Mouse (Mus musculus): ENCODE results near the gene Enkd1.

Gene Enkd1

GRCm38 (mm10) chr8:105700966-105701824, 6.8 kb downstream of the Enkd1 start, which contains the start of the genes Acd and Pard6a:
Gene Acd, minus strand, starts transcription at chr8:105701102.
Gene Pard6a, plus strand, starts transcription at chr8:105701148.
- peak; percentile 93 to 95 for DNase-seq

DNA sequence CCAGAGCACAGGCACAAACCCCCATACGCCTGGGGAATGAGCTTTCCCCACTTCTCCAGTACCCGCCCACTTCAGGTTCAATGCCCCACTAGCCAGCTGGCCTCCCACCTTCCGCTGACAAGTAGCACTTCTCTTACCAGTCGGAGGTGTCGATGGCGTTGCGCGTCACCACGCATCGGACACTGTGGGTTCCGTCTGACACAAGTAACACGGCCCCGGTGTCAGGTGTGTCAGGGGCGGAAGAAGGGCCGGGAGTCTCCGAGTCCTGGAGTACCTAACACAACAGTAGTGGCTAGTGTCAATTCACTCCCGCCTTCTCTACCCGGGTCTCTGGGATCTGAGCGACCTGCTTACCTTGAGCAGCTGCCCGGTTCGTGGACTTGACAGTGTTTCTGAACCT, 7.4 kb downstream of the Enkd1 start:
- DNase-seq = peak; percentile 66 to 76

DNA sequence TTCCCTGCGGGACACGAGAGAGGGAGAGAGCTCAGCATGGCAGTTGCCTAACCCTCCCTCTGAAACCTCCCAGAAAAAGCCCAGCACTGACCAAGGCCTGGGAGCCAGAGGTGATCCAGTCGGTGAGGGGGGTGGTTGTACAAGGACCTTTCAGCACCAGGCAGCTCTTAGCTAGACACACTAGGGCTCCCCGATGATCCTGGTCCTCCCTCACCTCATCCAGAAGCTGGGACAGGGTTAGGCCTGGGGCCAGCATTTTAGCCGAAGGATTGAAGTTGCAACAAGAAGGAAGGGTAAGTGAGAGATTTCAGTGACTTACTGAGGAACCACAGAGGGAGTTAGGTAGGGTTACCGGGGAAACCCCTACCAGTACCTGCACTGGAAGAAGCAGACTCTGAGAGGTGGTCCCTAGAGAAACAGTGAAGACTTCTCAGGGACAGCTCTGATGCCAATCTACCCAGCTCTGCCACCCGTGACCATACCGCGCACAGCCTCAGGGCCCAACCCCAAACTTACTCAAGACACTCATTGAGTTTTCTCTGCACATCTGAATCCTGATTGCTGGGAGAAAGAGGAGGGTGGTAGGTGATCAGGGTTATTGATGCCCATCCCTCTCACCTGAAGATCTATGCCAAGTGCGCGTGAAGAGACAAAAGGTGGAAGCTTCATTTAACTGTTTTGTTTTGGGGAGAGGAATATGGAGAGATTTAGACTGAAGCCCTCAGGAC, 8.4 kb downstream of the Enkd1 start:
- DNase-seq = no peak

- no peak for DNase-seq
These were observed 9.3 kb downstream of the Enkd1 start for GRCm38 (mm10) chr8:105698734-105699133.

- no peak for DNase-seq
These were observed 10.7 kb downstream of the Enkd1 start for GRCm38 (mm10) chr8:105697196-105697780.

DNA sequence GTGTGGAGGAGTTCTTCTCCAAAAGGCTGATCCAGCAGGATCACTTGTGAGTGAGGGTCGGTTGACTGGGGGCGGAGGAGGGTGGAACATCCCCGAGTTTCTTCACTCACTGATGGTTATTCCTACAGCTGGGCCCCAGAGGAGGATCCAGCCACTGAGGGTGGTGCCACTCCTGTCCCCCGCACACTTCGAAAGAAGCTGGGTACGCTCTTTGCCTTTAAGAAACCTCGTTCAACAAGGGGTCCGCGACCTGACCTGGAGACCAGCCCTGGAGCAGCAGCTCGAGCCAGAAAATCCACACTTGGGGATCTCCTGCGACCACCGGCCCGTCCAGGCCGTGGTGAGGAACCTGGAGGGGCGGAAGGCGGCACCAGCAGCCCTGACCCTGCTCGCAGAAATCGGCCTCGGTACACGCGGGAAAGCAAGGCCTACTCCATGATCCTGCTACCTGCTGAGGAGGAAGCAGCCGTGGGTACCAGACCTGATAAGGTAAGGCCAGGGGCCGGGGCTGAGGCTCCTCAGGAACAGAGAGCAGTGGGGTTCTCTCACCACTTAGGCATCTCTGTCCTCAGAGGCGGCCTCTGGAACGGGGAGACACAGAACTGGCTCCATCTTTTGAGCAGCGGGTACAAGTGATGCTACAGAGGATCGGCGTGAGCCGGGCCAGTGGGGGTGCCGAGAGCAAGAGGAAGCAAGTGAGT, 12.8 kb downstream of the Enkd1 start:
- DNase-seq = no peak

- no peak for DNase-seq
These were observed 13.8 kb downstream of the Enkd1 start for GRCm38 (mm10) chr8:105694051-105694799.

GRCm38 (mm10) chr8:105693648-105694047, 14.4 kb downstream of the Enkd1 start:
- peak; percentile 40 to 50 for DNase-seq

DNA sequence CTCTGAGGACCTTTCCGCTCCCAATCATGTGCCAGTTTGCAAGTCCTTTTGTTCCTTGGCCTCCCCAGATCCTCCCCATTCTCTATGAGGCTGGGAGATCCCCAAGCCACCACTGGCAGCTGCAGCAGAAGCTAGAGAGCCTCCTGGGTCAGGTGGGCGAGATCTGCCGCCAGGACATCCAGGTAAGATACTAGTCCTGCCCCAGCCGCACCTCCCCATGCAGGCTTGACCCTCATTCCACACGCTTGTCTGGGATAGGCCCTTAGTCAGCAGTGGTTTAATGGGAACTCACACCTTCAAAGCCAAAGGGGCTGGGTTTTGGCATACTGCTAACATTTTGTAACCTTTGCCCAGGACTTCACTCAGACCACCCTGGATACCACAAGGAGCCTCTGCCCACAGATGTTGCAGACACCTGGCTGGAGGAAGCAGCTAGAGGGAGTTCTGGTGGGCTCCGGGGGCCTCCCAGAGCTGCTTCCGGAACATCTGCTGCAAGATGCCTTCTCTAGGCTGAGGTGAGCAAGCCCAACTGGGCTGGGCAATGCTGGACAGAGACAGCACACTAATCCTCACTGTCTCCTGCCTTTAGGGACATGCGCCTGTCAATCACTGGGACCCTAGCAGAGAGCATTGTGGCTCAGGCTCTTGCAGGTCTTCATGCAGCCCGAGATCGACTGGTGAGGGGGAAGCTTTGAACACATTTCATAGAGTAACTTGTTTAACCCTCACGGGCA, 15.4 kb downstream of the Enkd1 start:
- no peak for DNase-seq

- no peak for DNase-seq
These were observed 17.0 kb downstream of the Enkd1 start for GRCm38 (mm10) chr8:105690978-105691377.

DNA sequence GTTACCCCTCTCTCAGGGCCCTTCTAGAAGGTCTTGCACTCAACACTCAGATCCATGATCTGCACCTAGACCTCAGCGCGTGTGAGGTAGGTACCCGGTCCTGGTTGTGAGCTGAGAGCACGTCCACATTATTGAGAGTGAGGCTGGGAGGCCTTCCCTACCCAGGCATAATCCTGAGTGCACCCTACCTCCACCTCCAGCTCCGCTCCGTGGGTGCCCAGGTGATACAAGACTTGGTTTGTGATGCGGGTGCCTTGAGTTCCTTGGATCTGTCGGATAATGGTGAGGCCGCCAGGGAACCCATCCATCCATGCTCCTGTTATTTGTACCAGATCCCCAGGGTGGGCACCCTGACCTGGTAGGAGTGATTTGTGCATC, 18.0 kb downstream of the Enkd1 start:
- no peak for DNase-seq

- DNase-seq = no peak
These were observed 18.6 kb downstream of the Enkd1 start for GRCm38 (mm10) chr8:105689256-105689982.

GRCm38 (mm10) chr8:105688242-105688752, 19.7 kb downstream of the Enkd1 start:
- no peak for DNase-seq

DNA sequence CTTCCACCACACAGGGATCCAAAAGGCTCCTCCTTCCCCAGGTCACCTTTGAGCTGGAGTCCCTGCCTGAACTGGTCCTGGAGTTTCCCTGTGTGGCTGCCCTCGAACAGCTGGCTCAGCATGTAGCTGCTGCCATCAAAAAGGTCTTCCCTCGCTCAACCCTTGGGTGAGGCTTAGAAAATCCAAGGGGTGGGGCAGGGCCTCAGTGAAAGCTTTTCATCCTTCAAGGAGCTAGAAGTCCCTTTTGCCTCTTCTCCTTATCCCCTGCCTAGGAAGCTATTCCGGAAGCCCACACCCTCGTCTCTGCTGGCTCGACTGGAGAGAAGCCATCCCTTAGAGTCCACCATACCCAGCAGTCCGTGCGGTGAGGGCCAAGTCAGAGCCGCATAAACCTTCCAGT, 20.5 kb downstream of the Enkd1 start:
- DNase-seq = no peak

GRCm38 (mm10) chr8:105686551-105686950, 21.5 kb downstream of the Enkd1 start:
- no peak for DNase-seq

DNA sequence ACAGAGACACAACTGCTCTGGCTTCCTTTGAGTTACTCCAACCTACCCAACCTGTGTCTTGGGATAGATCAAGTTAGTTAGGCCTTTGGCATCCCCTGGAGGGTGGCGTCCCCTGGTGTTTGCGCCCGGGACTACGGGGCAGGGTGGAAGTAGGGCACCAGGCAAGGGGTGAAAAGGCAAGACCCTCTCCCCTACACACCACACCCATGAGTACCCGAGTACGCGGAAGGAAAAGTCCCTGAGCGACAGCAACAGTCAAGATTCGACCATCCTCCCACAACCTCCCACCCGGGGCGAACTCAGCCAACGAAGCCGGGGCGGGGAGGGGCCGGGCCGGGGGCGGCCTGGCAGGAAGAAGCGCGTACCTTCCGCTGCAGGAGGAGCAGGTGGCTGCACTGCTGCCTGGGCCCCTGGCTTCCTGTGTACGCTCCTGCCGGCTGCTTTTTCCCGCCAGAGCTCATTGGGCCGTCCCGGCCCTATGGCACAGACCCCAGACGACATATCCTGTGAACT, 22.2 kb downstream of the Enkd1 start, which contains the start of gene Carmil2:
TSS of gene Carmil2 (plus strand) at position 479 of the 513 bp plus-strand sequence.
- peak; percentile 64 to 69 for DNase-seq

DNA sequence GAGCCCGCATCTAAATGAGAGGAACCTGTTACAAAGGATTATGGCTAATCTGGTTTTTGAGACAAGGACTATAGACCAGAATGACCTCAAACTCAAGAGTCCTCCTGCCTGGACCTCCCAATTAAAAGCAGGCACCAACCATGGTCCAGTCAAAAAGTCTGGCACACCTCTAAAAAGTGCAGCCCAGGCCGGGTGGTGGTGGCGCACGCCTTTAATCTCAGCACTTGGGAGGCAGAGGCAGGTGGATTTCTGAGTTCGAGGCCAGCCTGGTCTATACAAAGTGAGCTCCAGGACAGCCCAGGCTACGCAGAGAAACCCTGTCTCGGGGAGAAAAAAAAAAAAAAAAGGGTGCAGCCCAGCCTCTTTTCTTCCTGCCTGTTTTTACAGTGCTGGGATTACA, 22.7 kb downstream of the Enkd1 start:
- no peak for DNase-seq

DNA sequence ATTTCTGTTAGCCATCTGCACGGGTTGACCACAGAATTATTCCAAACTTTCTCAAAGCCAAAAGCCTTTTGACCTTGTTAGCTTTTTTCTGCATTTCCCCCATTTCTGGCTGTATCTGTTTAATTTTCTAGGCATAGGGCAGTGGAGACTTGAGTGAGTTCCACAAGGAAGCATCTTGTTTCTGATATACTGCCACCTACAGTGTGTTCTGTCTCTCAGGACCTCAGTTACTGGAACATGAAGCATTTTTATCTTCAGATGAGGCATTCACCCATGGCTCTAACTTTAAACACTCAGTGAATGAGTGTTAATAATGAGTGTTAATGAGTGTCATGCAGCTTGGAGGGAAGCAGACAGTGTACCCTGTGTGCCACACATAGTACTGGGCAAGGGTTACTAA, 30.1 kb downstream of the Enkd1 start:
- no peak for DNase-seq

GRCm38 (mm10) chr8:105661167-105661566, 46.8 kb downstream of the Enkd1 start:
- DNase-seq = peak in 1 of 2 experiments; percentile 26

- DNase-seq = no peak
These were observed 50.4 kb downstream of the Enkd1 start for GRCm38 (mm10) chr8:105657641-105658040.

Data from lung, adult 18-20 months (tissue).